Mouse (Mus musculus) G1E (cell line): Measurements from ENCODE around the gene Slc35b1.

ENCODE experiments used
- CTCF ChIP-seq: IDR thresholded peaks from 2 replicates; pipeline ENCODE4 v1.5.1; 2012; ENCODE audit warnings: low read depth, low read length, inconsistent platforms, mixed read lengths
- GATA1 ChIP-seq: IDR thresholded peaks from 2 replicates; pipeline ENCODE4 v1.6.1; 2012; ENCODE audit warnings: borderline replicate concordance, low read length, inconsistent platforms, mixed read lengths
- GATA2 ChIP-seq: IDR thresholded peaks from 2 replicates; pipeline ENCODE4 v1.6.1; 2012; ENCODE audit warnings: low read depth, low read length, inconsistent platforms, borderline replicate concordance
- POLR2AphosphoS5 ChIP-seq: IDR thresholded peaks from 2 replicates; pipeline ENCODE4 v1.6.1; 2012; ENCODE audit warnings: low read depth, low read length, inconsistent platforms; ENCODE audit not compliant: insufficient replicate concordance

DNA sequence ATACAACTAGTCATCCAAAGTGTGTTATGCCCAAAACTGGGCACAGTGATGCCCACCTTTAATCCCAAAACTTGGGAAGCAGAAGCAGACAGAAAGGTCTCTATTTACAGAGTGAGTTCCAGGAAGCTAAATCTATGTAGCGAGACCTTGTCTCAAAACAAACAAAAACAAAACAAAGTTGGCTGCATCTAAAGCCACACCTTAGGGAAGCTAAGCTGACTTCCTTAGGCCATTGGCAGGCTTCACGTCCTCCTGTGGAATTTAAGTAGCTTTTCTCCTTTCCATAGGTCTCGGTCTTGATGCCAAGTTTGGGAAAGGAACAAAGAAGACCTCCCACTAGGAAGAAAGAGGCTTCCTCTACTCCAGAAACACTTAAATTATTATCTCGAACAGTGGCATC, 6.7 kb downstream of the Slc35b1 start:
- TF ChIP-seq CTCF (no peak), POLR2AphosphoS5 (no peak), GATA1 (no peak), GATA2 (no peak)
